Mouse (Mus musculus): Measurements from ENCODE around the gene Pex16. TPM values are rescaled to one million over a fixed set of nuclear protein-coding genes. Genes with fewer than 3 reads are reported as not detected.

Pex16 gene
- polyA plus RNA-seq (2014; fragmentation: Nextera tagmentation; extraction: Ambion mirVana) = 14.2 and 15.1 TPM in 2 replicates

DNA sequence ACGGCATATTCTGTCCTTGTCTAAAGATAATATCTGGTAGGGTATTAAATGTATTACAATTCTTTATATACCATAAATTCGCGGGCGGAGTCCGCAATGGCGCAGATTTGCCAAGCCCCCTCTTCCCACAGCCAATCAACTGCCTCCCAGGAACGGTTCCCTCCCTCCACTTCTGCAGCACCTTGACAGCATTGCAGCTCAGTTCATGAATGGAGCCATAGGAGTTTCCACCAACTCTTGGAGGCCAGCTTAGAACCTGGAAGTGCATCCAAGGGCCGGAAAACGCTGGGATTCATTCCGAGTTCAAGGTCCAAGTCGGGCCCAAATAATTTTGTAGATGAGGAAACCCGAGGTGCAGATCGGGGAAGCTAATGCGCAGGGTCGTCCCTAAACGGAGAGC, at the start of gene Pex16, which contains the start of gene Large2:
Gene Pex16, plus strand, starts transcription at position 163 of the 400 bp plus-strand sequence.
Gene Large2, minus strand, starts transcription at position 356 of the 400 bp plus-strand sequence.
- peak within 1 kb of the TSS; percentile 49 for H3K9ac ChIP-seq (ENCODE audit: low read length)
- H3K9me3 ChIP-seq (ENCODE audit: control insufficient read depth, low read length) = no peaks in the 10 kb centered on the region
- H3K36me3 ChIP-seq (ENCODE audit: control insufficient read depth, insufficient read depth, low read length) = no peaks in the 10 kb centered on the region
- H3K4me2 ChIP-seq (ENCODE audit: low read depth, severe bottlenecking) = peak within 1 kb of the TSS; percentile 61
- H3K27ac ChIP-seq (replicated peaks; ENCODE audit: low read depth, low read length) = peak within 1 kb of the TSS; percentile 48
- DNase-seq (ENCODE audit: low spot score) (peak; percentile 59), ATAC-seq (ENCODE audit: insufficient number of reproducible peaks, low FRiP score, low TSS enrichment, low read depth) (no peak)
- H3K4me3 ChIP-seq (ENCODE audit: low read depth, low read length) = peak within 1 kb of the TSS; percentile 53
- 0 out of 2 replicates have a peak, but pooled peaks cover 3% of the 10 kb centered on the region for H3K27me3 ChIP-seq (ENCODE audit: control insufficient read depth, insufficient read depth, low read length)
- 3% methylated on average over 16 of the region's 16 CpGs for WGBS
- peaks cover 28% of the 10 kb centered on the region for H3K4me1 ChIP-seq (ENCODE audit: control insufficient read depth, insufficient read depth, low read length)

DNA sequence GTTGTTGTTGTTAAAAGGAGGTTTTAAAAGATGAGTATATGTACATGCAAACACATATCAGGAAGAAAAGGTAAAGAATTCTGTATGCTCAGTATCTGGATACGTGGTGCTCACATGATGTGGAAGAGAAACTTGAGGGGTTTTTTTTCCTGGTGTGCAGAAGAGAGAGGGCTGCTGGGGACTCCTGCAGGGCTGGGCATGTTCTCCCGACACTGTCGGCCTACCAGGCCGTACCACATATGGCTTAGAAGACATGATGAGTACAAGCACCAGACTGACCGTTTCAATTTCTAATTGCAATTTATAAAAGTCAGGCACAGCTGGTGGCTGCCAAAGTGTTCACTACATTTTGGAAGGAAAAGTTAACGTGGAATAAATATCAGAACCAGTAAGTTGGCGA, 48.8 kb upstream of the Pex16 start:
- no peak overlapping the region for H3K4me2 ChIP-seq (ENCODE audit: low read depth, severe bottlenecking)
- no peaks in the 10 kb centered on the region for H3K27me3 ChIP-seq (ENCODE audit: control insufficient read depth, insufficient read depth, low read length)
- H3K9ac ChIP-seq (ENCODE audit: low read length) = no peak overlapping the region
- DNase-seq (ENCODE audit: low spot score) (no peak), ATAC-seq (ENCODE audit: insufficient number of reproducible peaks, low FRiP score, low TSS enrichment, low read depth) (no peak)
- H3K36me3 ChIP-seq (ENCODE audit: control insufficient read depth, insufficient read depth, low read length) = no peaks in the 10 kb centered on the region
- 89% methylated on average over 7 of the region's 7 CpGs for WGBS
- no peaks in the 10 kb centered on the region for H3K9me3 ChIP-seq (ENCODE audit: control insufficient read depth, low read length)
- no peak overlapping the region for H3K4me3 ChIP-seq (ENCODE audit: low read depth, low read length)
- no peak overlapping the region for H3K27ac ChIP-seq (replicated peaks; ENCODE audit: low read depth, low read length)
- H3K4me1 ChIP-seq (ENCODE audit: control insufficient read depth, insufficient read depth, low read length) = no peaks in the 10 kb centered on the region

DNA sequence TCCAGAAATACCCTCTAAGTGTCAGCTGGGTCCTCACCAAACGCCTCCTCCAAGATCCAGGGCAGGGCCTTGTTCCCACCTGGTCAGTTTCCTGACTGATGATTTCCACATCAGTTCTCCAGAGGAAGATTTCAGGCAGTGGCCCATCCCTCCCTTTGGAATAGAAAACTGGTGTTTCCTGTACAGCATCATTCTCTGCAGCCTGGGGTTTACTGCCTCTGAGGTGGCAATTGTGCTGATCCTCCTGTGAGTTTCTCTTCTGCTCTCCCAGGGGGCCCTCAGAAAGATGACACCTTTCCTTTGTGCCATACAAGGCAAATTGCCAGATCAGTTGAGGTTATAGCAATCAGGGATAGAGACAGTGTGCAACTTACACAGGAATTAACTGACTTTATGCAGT, 48.3 kb upstream of the Pex16 start:
- H3K4me2 ChIP-seq (ENCODE audit: low read depth, severe bottlenecking) = no peak overlapping the region
- no peak overlapping the region for H3K9ac ChIP-seq (ENCODE audit: low read length)
- no peak overlapping the region for H3K4me3 ChIP-seq (ENCODE audit: low read depth, low read length)
- H3K4me1 ChIP-seq (ENCODE audit: control insufficient read depth, insufficient read depth, low read length) = no peaks in the 10 kb centered on the region
- no peak overlapping the region for H3K27ac ChIP-seq (replicated peaks; ENCODE audit: low read depth, low read length)
- no peak for DNase-seq (ENCODE audit: low spot score)
- H3K36me3 ChIP-seq (ENCODE audit: control insufficient read depth, insufficient read depth, low read length) = no peaks in the 10 kb centered on the region
- H3K9me3 ChIP-seq (ENCODE audit: control insufficient read depth, low read length) = no peaks in the 10 kb centered on the region
- 83% methylated on average over 1 of the region's 1 CpGs for WGBS
- ATAC-seq (ENCODE audit: insufficient number of reproducible peaks, low FRiP score, low TSS enrichment, low read depth) = no peak
- no peaks in the 10 kb centered on the region for H3K27me3 ChIP-seq (ENCODE audit: control insufficient read depth, insufficient read depth, low read length)

DNA sequence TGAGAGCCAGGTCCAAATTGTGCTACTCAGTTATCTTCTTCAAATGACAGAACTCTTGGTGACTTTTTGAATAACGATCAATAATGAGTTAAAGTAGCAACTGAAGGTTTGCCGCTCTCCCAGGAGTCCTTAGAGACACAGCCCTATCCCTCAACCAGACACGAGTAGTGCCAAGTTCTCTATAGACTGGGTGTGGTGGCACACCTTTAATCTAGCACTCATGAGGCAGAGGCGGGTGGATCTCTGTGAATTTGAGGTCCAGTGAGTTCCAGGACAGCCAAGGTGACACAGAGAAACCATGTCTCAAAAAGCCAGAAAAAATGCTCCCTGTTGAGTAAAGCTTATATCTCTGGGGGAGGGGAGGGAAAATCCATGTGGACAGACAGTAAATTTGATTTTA, 46.9 kb upstream of the Pex16 start:
- H3K36me3 ChIP-seq (ENCODE audit: control insufficient read depth, insufficient read depth, low read length) = 0 out of 2 replicates have a peak, but pooled peaks cover 2% of the 10 kb centered on the region
- 96% methylated on average over 4 of the region's 4 CpGs for WGBS
- no peaks in the 10 kb centered on the region for H3K9me3 ChIP-seq (ENCODE audit: control insufficient read depth, low read length)
- no peaks in the 10 kb centered on the region for H3K4me1 ChIP-seq (ENCODE audit: control insufficient read depth, insufficient read depth, low read length)
- H3K4me3 ChIP-seq (ENCODE audit: low read depth, low read length) = no peak overlapping the region
- no peak overlapping the region for H3K27ac ChIP-seq (replicated peaks; ENCODE audit: low read depth, low read length)
- H3K4me2 ChIP-seq (ENCODE audit: low read depth, severe bottlenecking) = no peak overlapping the region
- no peak overlapping the region for H3K9ac ChIP-seq (ENCODE audit: low read length)
- no peak for DNase-seq (ENCODE audit: low spot score)
- no peaks in the 10 kb centered on the region for H3K27me3 ChIP-seq (ENCODE audit: control insufficient read depth, insufficient read depth, low read length)
- no peak for ATAC-seq (ENCODE audit: insufficient number of reproducible peaks, low FRiP score, low TSS enrichment, low read depth)

DNA sequence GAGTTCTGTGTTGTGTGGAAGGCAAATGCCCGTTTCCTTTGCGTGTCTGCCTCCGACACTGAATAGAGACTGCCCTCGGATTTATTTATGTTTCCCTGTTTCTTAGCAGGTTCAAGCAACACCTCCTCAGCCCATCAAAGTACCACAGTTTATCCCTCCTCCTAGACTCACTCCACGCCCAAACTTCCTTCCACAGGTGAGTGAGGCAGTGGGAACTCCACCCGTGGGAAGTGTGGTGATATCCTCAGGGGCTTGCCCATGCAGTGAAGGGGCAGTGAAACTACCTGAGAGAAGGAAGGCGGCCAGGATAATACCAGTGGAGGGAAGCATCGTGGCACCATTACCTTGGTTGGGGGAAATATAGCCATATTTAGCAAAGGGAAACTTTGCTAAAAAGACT, 46.3 kb upstream of the Pex16 start:
- no peaks in the 10 kb centered on the region for H3K4me1 ChIP-seq (ENCODE audit: control insufficient read depth, insufficient read depth, low read length)
- DNase-seq (ENCODE audit: low spot score) (no peak), ATAC-seq (ENCODE audit: insufficient number of reproducible peaks, low FRiP score, low TSS enrichment, low read depth) (no peak)
- H3K4me3 ChIP-seq (ENCODE audit: low read depth, low read length) = no peak overlapping the region
- no peaks in the 10 kb centered on the region for H3K9me3 ChIP-seq (ENCODE audit: control insufficient read depth, low read length)
- no peaks in the 10 kb centered on the region for H3K27me3 ChIP-seq (ENCODE audit: control insufficient read depth, insufficient read depth, low read length)
- no peak overlapping the region for H3K4me2 ChIP-seq (ENCODE audit: low read depth, severe bottlenecking)
- 90% methylated on average over 8 of the region's 8 CpGs for WGBS
- H3K27ac ChIP-seq (replicated peaks; ENCODE audit: low read depth, low read length) = no peak overlapping the region
- no peak overlapping the region for H3K9ac ChIP-seq (ENCODE audit: low read length)
- H3K36me3 ChIP-seq (ENCODE audit: control insufficient read depth, insufficient read depth, low read length) = 0 out of 2 replicates have a peak, but pooled peaks cover 2% of the 10 kb centered on the region

DNA sequence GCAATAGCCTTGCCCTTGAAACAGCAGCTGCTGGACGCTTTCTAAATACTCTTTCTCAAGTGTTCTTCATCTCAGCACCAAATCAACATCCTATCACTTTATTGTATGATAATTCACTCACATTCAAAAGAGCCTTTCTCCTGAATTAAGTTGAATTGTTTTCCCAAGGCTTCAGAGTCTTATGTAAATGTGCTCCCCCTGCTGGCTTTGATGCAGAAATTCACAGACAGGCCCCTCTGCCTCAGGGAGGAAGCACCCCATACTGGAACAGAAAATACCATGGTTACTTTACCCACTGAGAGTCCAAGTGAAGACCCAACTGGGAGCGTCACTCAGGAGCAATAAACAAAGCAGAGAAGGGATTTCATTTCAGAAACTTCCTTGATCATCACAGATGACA, 43.6 kb upstream of the Pex16 start:
- no peak for DNase-seq (ENCODE audit: low spot score)
- H3K27me3 ChIP-seq (ENCODE audit: control insufficient read depth, insufficient read depth, low read length) = no peaks in the 10 kb centered on the region
- WGBS = 55% methylated on average over 2 of the region's 2 CpGs
- no peak overlapping the region for H3K4me3 ChIP-seq (ENCODE audit: low read depth, low read length)
- H3K4me2 ChIP-seq (ENCODE audit: low read depth, severe bottlenecking) = no peak overlapping the region
- no peak for ATAC-seq (ENCODE audit: insufficient number of reproducible peaks, low FRiP score, low TSS enrichment, low read depth)
- H3K36me3 ChIP-seq (ENCODE audit: control insufficient read depth, insufficient read depth, low read length) = 0 out of 2 replicates have a peak, but pooled peaks cover 2% of the 10 kb centered on the region
- no peak overlapping the region for H3K27ac ChIP-seq (replicated peaks; ENCODE audit: low read depth, low read length)
- H3K9ac ChIP-seq (ENCODE audit: low read length) = no peak overlapping the region
- no peaks in the 10 kb centered on the region for H3K9me3 ChIP-seq (ENCODE audit: control insufficient read depth, low read length)
- no peaks in the 10 kb centered on the region for H3K4me1 ChIP-seq (ENCODE audit: control insufficient read depth, insufficient read depth, low read length)

DNA sequence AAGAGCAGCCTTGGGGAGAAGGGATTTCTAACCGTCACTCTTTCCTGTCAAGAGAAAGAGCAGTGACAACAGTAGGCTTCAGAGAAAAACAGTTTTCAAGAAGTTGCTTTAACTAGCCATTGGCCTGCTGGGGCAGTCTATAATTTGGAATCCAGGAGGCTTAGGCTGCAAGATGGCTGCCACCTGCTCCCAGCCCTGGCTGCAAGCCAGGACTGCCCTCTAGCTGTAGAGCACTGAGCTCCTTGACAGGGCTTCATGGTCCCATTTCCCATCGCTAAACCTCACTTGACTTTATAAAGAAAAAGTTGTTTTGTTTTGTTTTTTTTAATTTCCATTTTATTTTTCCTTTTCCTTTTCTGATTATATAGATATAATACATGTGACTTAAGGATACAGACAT, 43.1 kb upstream of the Pex16 start:
- 0 out of 2 replicates have a peak, but pooled peaks cover 2% of the 10 kb centered on the region for H3K36me3 ChIP-seq (ENCODE audit: control insufficient read depth, insufficient read depth, low read length)
- H3K4me2 ChIP-seq (ENCODE audit: low read depth, severe bottlenecking) = no peak overlapping the region
- no peak overlapping the region for H3K4me3 ChIP-seq (ENCODE audit: low read depth, low read length)
- no peak for DNase-seq (ENCODE audit: low spot score)
- no peak overlapping the region for H3K9ac ChIP-seq (ENCODE audit: low read length)
- H3K27ac ChIP-seq (replicated peaks; ENCODE audit: low read depth, low read length) = no peak overlapping the region
- WGBS = 90% methylated on average over 2 of the region's 2 CpGs
- H3K4me1 ChIP-seq (ENCODE audit: control insufficient read depth, insufficient read depth, low read length) = no peaks in the 10 kb centered on the region
- no peaks in the 10 kb centered on the region for H3K27me3 ChIP-seq (ENCODE audit: control insufficient read depth, insufficient read depth, low read length)
- no peaks in the 10 kb centered on the region for H3K9me3 ChIP-seq (ENCODE audit: control insufficient read depth, low read length)
- no peak for ATAC-seq (ENCODE audit: insufficient number of reproducible peaks, low FRiP score, low TSS enrichment, low read depth)

DNA sequence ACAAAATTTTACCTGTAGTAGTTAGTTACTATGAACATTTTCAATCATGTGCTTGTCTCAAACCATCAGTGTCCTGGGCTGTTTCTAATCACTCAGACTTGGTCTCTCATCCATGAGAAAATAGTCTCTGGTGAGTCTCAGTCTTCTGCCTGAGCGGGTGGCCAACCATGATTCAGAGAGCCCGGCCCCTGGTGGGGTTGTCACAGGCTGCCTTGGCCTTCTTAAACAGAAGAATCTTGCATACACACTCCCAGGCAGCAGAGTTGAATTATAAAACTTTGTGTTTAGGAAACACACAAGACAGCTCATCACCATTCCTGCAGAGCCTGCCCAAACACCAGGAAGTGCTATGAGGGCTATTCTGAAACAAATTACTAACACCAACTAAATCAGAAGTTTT, 42.6 kb upstream of the Pex16 start:
- Histone ChIP-seq H3K27me3 (ENCODE audit: control insufficient read depth, insufficient read depth, low read length) (no peaks in the 10 kb centered on the region), H3K36me3 (ENCODE audit: control insufficient read depth, insufficient read depth, low read length) (0 out of 2 replicates have a peak, but pooled peaks cover 2% of the 10 kb centered on the region), H3K27ac (replicated peaks; ENCODE audit: low read depth, low read length) (no peak overlapping the region), H3K9ac (ENCODE audit: low read length) (no peak overlapping the region), H3K4me1 (ENCODE audit: control insufficient read depth, insufficient read depth, low read length) (no peaks in the 10 kb centered on the region), H3K9me3 (ENCODE audit: control insufficient read depth, low read length) (no peaks in the 10 kb centered on the region), H3K4me2 (ENCODE audit: low read depth, severe bottlenecking) (no peak overlapping the region), H3K4me3 (ENCODE audit: low read depth, low read length) (no peak overlapping the region)
- ATAC-seq (ENCODE audit: insufficient number of reproducible peaks, low FRiP score, low TSS enrichment, low read depth) (no peak), DNase-seq (ENCODE audit: low spot score) (no peak)
- WGBS = 90% methylated on average over 2 of the region's 2 CpGs

DNA sequence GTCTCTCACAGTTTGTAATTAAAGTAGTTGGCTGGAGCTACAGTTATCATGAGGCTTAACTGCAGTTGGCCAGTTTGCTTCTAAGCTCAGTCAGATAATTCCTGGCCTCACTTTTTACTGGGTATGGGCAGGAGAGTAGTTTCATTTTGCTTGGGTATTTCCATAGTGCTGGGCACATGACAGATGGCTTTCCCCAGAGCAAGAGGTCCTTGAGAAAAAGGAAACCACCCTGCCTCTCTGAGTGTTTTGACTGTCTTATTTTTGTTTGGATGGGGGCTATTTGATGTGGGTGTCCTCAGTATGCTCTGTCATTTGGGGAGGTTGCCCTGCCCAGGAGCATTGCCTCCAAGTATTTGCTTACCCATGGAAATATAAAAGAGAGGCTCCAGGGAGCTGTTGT, 32.1 kb upstream of the Pex16 start:
- H3K9ac ChIP-seq (ENCODE audit: low read length) = no peak overlapping the region
- no peaks in the 10 kb centered on the region for H3K4me1 ChIP-seq (ENCODE audit: control insufficient read depth, insufficient read depth, low read length)
- H3K27ac ChIP-seq (replicated peaks; ENCODE audit: low read depth, low read length) = no peak overlapping the region
- no peak overlapping the region for H3K4me2 ChIP-seq (ENCODE audit: low read depth, severe bottlenecking)
- DNase-seq (ENCODE audit: low spot score) (no peak), ATAC-seq (ENCODE audit: insufficient number of reproducible peaks, low FRiP score, low TSS enrichment, low read depth) (no peak)
- H3K27me3 ChIP-seq (ENCODE audit: control insufficient read depth, insufficient read depth, low read length) = no peaks in the 10 kb centered on the region
- H3K36me3 ChIP-seq (ENCODE audit: control insufficient read depth, insufficient read depth, low read length) = 0 out of 2 replicates have a peak, but pooled peaks cover 2% of the 10 kb centered on the region
- no peak overlapping the region for H3K4me3 ChIP-seq (ENCODE audit: low read depth, low read length)
- no peaks in the 10 kb centered on the region for H3K9me3 ChIP-seq (ENCODE audit: control insufficient read depth, low read length)
